Mouse (Mus musculus): ENCODE data around the gene Pbx3. TPM values are rescaled to one million over a fixed set of nuclear protein-coding genes. Genes with fewer than 3 reads are reported as not detected.
A peak's percentile ranks its signal among the peaks of the same experiment; 100 is the strongest.

Gene Pbx3
- polyA plus RNA-seq, 1 experiment from 2014 or later, result 53.2 TPM

GRCm38 (mm10) chr2:34280996-34281395 is 91.9 kb downstream of the Pbx3 start:
- Histone ChIP-seq H3K27ac (replicated peaks; ENCODE audit: low read depth, low read length) (no peak overlapping the region), H3K4me1 (ENCODE audit: control insufficient read depth, insufficient read depth, low read length) (no peaks in the 10 kb centered on the region), H3K36me3 (replicated peaks; ENCODE audit: control insufficient read depth, insufficient read depth, low read depth, low read length) (no peaks in the 10 kb centered on the region), H3K4me2 (ENCODE audit: low read depth, low read length) (no peak overlapping the region), H3K27me3 (ENCODE audit: control insufficient read depth, insufficient read depth, low read length) (no peaks in the 10 kb centered on the region), H3K9me3 (replicated peaks; ENCODE audit: control insufficient read depth, low read length) (no peaks in the 10 kb centered on the region), H3K9ac (replicated peaks; ENCODE audit: low read length) (no peak overlapping the region), H3K4me3 (ENCODE audit: low read depth, low read length) (no peak overlapping the region)
- DNase-seq (ENCODE audit: low spot score) (no peak), ATAC-seq (replicated peaks; ENCODE audit: insufficient number of reproducible peaks, low FRiP score, low TSS enrichment, low read depth) (no peak)
- WGBS, result 64% methylated on average over 3 of the region's 3 CpGs

- WGBS, result 59% methylated on average over 6 of the region's 6 CpGs
- ATAC-seq (replicated peaks; ENCODE audit: insufficient number of reproducible peaks, low FRiP score, low TSS enrichment, low read depth) (no peak), DNase-seq (ENCODE audit: low spot score) (no peak)
- Histone ChIP-seq H3K4me2 (ENCODE audit: low read depth, low read length) (no peak overlapping the region), H3K36me3 (replicated peaks; ENCODE audit: control insufficient read depth, insufficient read depth, low read depth, low read length) (no peaks in the 10 kb centered on the region), H3K27me3 (ENCODE audit: control insufficient read depth, insufficient read depth, low read length) (no peaks in the 10 kb centered on the region), H3K4me3 (ENCODE audit: low read depth, low read length) (no peak overlapping the region), H3K9me3 (replicated peaks; ENCODE audit: control insufficient read depth, low read length) (no peaks in the 10 kb centered on the region), H3K27ac (replicated peaks; ENCODE audit: low read depth, low read length) (no peak overlapping the region), H3K9ac (replicated peaks; ENCODE audit: low read length) (no peak overlapping the region), H3K4me1 (ENCODE audit: control insufficient read depth, insufficient read depth, low read length) (no peaks in the 10 kb centered on the region)
Measured at GRCm38 (mm10) chr2:34279726-34280125, 93.2 kb downstream of the Pbx3 start.

GRCm38 (mm10) chr2:34275630-34276193 is 97.2 kb downstream of the Pbx3 start:
- no peaks in the 10 kb centered on the region for H3K27me3 ChIP-seq (ENCODE audit: control insufficient read depth, insufficient read depth, low read length)
- H3K36me3 ChIP-seq (replicated peaks; ENCODE audit: control insufficient read depth, insufficient read depth, low read depth, low read length), result no peaks in the 10 kb centered on the region
- DNase-seq (ENCODE audit: low spot score), result no peak
- no peak overlapping the region for H3K4me3 ChIP-seq (ENCODE audit: low read depth, low read length)
- WGBS, result 84% methylated on average over 10 of the region's 10 CpGs
- no peak overlapping the region for H3K9ac ChIP-seq (replicated peaks; ENCODE audit: low read length)
- H3K9me3 ChIP-seq (replicated peaks; ENCODE audit: control insufficient read depth, low read length), result no peaks in the 10 kb centered on the region
- no peak overlapping the region for H3K27ac ChIP-seq (replicated peaks; ENCODE audit: low read depth, low read length)
- H3K4me2 ChIP-seq (ENCODE audit: low read depth, low read length), result no peak overlapping the region
- ATAC-seq (replicated peaks; ENCODE audit: insufficient number of reproducible peaks, low FRiP score, low TSS enrichment, low read depth), result no peak
- H3K4me1 ChIP-seq (ENCODE audit: control insufficient read depth, insufficient read depth, low read length), result no peaks in the 10 kb centered on the region

- DNase-seq (ENCODE audit: low spot score) (no peak), ATAC-seq (replicated peaks; ENCODE audit: insufficient number of reproducible peaks, low FRiP score, low TSS enrichment, low read depth) (no peak)
- H3K36me3 ChIP-seq (replicated peaks; ENCODE audit: control insufficient read depth, insufficient read depth, low read depth, low read length), result no peaks in the 10 kb centered on the region
- no peak overlapping the region for H3K27ac ChIP-seq (replicated peaks; ENCODE audit: low read depth, low read length)
- no peaks in the 10 kb centered on the region for H3K9me3 ChIP-seq (replicated peaks; ENCODE audit: control insufficient read depth, low read length)
- H3K27me3 ChIP-seq (ENCODE audit: control insufficient read depth, insufficient read depth, low read length), result no peaks in the 10 kb centered on the region
- no peak overlapping the region for H3K4me2 ChIP-seq (ENCODE audit: low read depth, low read length)
- H3K4me3 ChIP-seq (ENCODE audit: low read depth, low read length), result no peak overlapping the region
- H3K4me1 ChIP-seq (ENCODE audit: control insufficient read depth, insufficient read depth, low read length), result no peaks in the 10 kb centered on the region
- H3K9ac ChIP-seq (replicated peaks; ENCODE audit: low read length), result no peak overlapping the region
Measured at GRCm38 (mm10) chr2:34262046-34262445, 110.9 kb downstream of the Pbx3 start.

- Histone ChIP-seq H3K4me1 (ENCODE audit: control insufficient read depth, insufficient read depth, low read length) (no peaks in the 10 kb centered on the region), H3K4me3 (ENCODE audit: low read depth, low read length) (no peak overlapping the region), H3K27ac (replicated peaks; ENCODE audit: low read depth, low read length) (no peak overlapping the region), H3K4me2 (ENCODE audit: low read depth, low read length) (no peak overlapping the region), H3K9ac (replicated peaks; ENCODE audit: low read length) (no peak overlapping the region), H3K36me3 (replicated peaks; ENCODE audit: control insufficient read depth, insufficient read depth, low read depth, low read length) (no peaks in the 10 kb centered on the region), H3K9me3 (replicated peaks; ENCODE audit: control insufficient read depth, low read length) (no peaks in the 10 kb centered on the region), H3K27me3 (ENCODE audit: control insufficient read depth, insufficient read depth, low read length) (no peaks in the 10 kb centered on the region)
- DNase-seq (ENCODE audit: low spot score) (no peak), ATAC-seq (replicated peaks; ENCODE audit: insufficient number of reproducible peaks, low FRiP score, low TSS enrichment, low read depth) (0 out of 2 replicates have a peak, but pooled peaks have one; percentile 29)
- 38% methylated on average over 4 of the region's 4 CpGs for WGBS
Measured at GRCm38 (mm10) chr2:34260653-34261076, 112.3 kb downstream of the Pbx3 start.

- no peaks in the 10 kb centered on the region for H3K27me3 ChIP-seq (ENCODE audit: control insufficient read depth, insufficient read depth, low read length)
- no peak overlapping the region for H3K4me2 ChIP-seq (ENCODE audit: low read depth, low read length)
- no peaks in the 10 kb centered on the region for H3K36me3 ChIP-seq (replicated peaks; ENCODE audit: control insufficient read depth, insufficient read depth, low read depth, low read length)
- no peaks in the 10 kb centered on the region for H3K9me3 ChIP-seq (replicated peaks; ENCODE audit: control insufficient read depth, low read length)
- H3K4me3 ChIP-seq (ENCODE audit: low read depth, low read length), result no peak overlapping the region
- DNase-seq (ENCODE audit: low spot score) (no peak), ATAC-seq (replicated peaks; ENCODE audit: insufficient number of reproducible peaks, low FRiP score, low TSS enrichment, low read depth) (no peak)
- H3K9ac ChIP-seq (replicated peaks; ENCODE audit: low read length), result no peak overlapping the region
- H3K27ac ChIP-seq (replicated peaks; ENCODE audit: low read depth, low read length), result no peak overlapping the region
- H3K4me1 ChIP-seq (ENCODE audit: control insufficient read depth, insufficient read depth, low read length), result no peaks in the 10 kb centered on the region
- WGBS, result 65% methylated on average over 2 of the region's 2 CpGs
Measured at GRCm38 (mm10) chr2:34258256-34258655, 114.7 kb downstream of the Pbx3 start.

- Histone ChIP-seq H3K4me3 (ENCODE audit: low read depth, low read length) (no peak overlapping the region), H3K27ac (replicated peaks; ENCODE audit: low read depth, low read length) (no peak overlapping the region), H3K4me1 (ENCODE audit: control insufficient read depth, insufficient read depth, low read length) (peaks cover 2% of the 10 kb centered on the region; the same call in 1 of the 2 replicates), H3K36me3 (replicated peaks; ENCODE audit: control insufficient read depth, insufficient read depth, low read depth, low read length) (no peaks in the 10 kb centered on the region), H3K4me2 (ENCODE audit: low read depth, low read length) (no peak overlapping the region), H3K9ac (replicated peaks; ENCODE audit: low read length) (no peak overlapping the region), H3K27me3 (ENCODE audit: control insufficient read depth, insufficient read depth, low read length) (no peaks in the 10 kb centered on the region), H3K9me3 (replicated peaks; ENCODE audit: control insufficient read depth, low read length) (no peaks in the 10 kb centered on the region)
- 63% methylated on average over 2 of the region's 2 CpGs for WGBS
- no peak for ATAC-seq (replicated peaks; ENCODE audit: insufficient number of reproducible peaks, low FRiP score, low TSS enrichment, low read depth)
- no peak for DNase-seq (ENCODE audit: low spot score)
Measured at GRCm38 (mm10) chr2:34257611-34258010, 115.3 kb downstream of the Pbx3 start.

- ATAC-seq (replicated peaks; ENCODE audit: insufficient number of reproducible peaks, low FRiP score, low TSS enrichment, low read depth), result no peak
- no peak for DNase-seq (ENCODE audit: low spot score)
- no peaks in the 10 kb centered on the region for H3K36me3 ChIP-seq (replicated peaks; ENCODE audit: control insufficient read depth, insufficient read depth, low read depth, low read length)
- no peak overlapping the region for H3K4me3 ChIP-seq (ENCODE audit: low read depth, low read length)
- H3K9me3 ChIP-seq (replicated peaks; ENCODE audit: control insufficient read depth, low read length), result no peaks in the 10 kb centered on the region
- H3K27me3 ChIP-seq (ENCODE audit: control insufficient read depth, insufficient read depth, low read length), result no peaks in the 10 kb centered on the region
- H3K4me1 ChIP-seq (ENCODE audit: control insufficient read depth, insufficient read depth, low read length), result peaks cover 2% of the 10 kb centered on the region; the same call in 1 of the 2 replicates
- no peak overlapping the region for H3K4me2 ChIP-seq (ENCODE audit: low read depth, low read length)
- no peak overlapping the region for H3K27ac ChIP-seq (replicated peaks; ENCODE audit: low read depth, low read length)
- H3K9ac ChIP-seq (replicated peaks; ENCODE audit: low read length), result no peak overlapping the region
- WGBS, result 72% methylated on average over 6 of the region's 6 CpGs
Measured at GRCm38 (mm10) chr2:34256000-34256553, 116.9 kb downstream of the Pbx3 start.
